Mouse (Mus musculus): ENCODE results near the gene Cfap157. TPM values are rescaled to one million over a fixed set of nuclear protein-coding genes. Genes with fewer than 3 reads are reported as not detected.

Gene Cfap157
- polyA plus RNA-seq, 1 experiment = 1.7 TPM

- Histone ChIP-seq H3K4me3 (replicated peaks; ENCODE audit: insufficient read depth, low read depth, low read length) (no peak overlapping the region), H3K4me1 (ENCODE audit: control insufficient read depth, insufficient read depth, low read length) (peaks cover 14% of the 10 kb centered on the region), H3K27ac (ENCODE audit: insufficient read depth, low read length) (no peak overlapping the region), H3K27me3 (ENCODE audit: control insufficient read depth, insufficient read depth, low read length) (no peaks in the 10 kb centered on the region)
- no peak for DNase-seq
- WGBS = 43% methylated on average over 15 of the region's 15 CpGs
- no peak for TF ChIP-seq CTCF (IDR thresholded peaks at IDR 0.05; ENCODE audit: borderline replicate concordance, insufficient read depth, low read depth, low read length)
- no peak for TF ChIP-seq POLR2A (IDR thresholded peaks at IDR 0.05; ENCODE audit: borderline replicate concordance, insufficient read depth, low read length)
Observed at GRCm38 (mm10) chr2:32744272-32744982, 39.8 kb downstream of the Cfap157 start.

GRCm38 (mm10) chr2:32742173-32742531 lies 42.1 kb downstream of the Cfap157 start:
- Histone ChIP-seq H3K4me3 (replicated peaks; ENCODE audit: insufficient read depth, low read depth, low read length) (peak overlapping the region; percentile 87), H3K27ac (ENCODE audit: insufficient read depth, low read length) (peak overlapping the region; percentile 22), H3K4me1 (ENCODE audit: control insufficient read depth, insufficient read depth, low read length) (peaks cover 14% of the 10 kb centered on the region), H3K27me3 (ENCODE audit: control insufficient read depth, insufficient read depth, low read length) (no peaks in the 10 kb centered on the region)
- WGBS = 6% methylated on average over 18 of the region's 18 CpGs
- DNase-seq = peak; percentile 93 to 95
- peak; percentile 84 for TF ChIP-seq POLR2A (IDR thresholded peaks at IDR 0.05; ENCODE audit: borderline replicate concordance, insufficient read depth, low read length)
- TF ChIP-seq CTCF (IDR thresholded peaks at IDR 0.05; ENCODE audit: borderline replicate concordance, insufficient read depth, low read depth, low read length) = no peak

GRCm38 (mm10) chr2:32741273-32742172 lies 42.7 kb downstream of the Cfap157 start:
- peak; percentile 80 to 83 for DNase-seq
- peak overlapping the region; percentile 22 for H3K27ac ChIP-seq (ENCODE audit: insufficient read depth, low read length)
- TF ChIP-seq CTCF (IDR thresholded peaks at IDR 0.05; ENCODE audit: borderline replicate concordance, insufficient read depth, low read depth, low read length) (no peak), POLR2A (IDR thresholded peaks at IDR 0.05; ENCODE audit: borderline replicate concordance, insufficient read depth, low read length) (peak; percentile 73)
- 3% methylated on average over 55 of the region's 58 CpGs for WGBS
- no peaks in the 10 kb centered on the region for H3K27me3 ChIP-seq (ENCODE audit: control insufficient read depth, insufficient read depth, low read length)
- peak overlapping the region; percentile 87 for H3K4me3 ChIP-seq (replicated peaks; ENCODE audit: insufficient read depth, low read depth, low read length)
- H3K4me1 ChIP-seq (ENCODE audit: control insufficient read depth, insufficient read depth, low read length) = peaks cover 14% of the 10 kb centered on the region

- H3K4me3 ChIP-seq (replicated peaks; ENCODE audit: insufficient read depth, low read depth, low read length) = peak within 1 kb of the TSS; percentile 87
- no peaks in the 10 kb centered on the region for H3K27me3 ChIP-seq (ENCODE audit: control insufficient read depth, insufficient read depth, low read length)
- H3K4me1 ChIP-seq (ENCODE audit: control insufficient read depth, insufficient read depth, low read length) = peaks cover 14% of the 10 kb centered on the region
- DNase-seq = no peak
- 3% methylated on average over 11 of the region's 11 CpGs for WGBS
- TF ChIP-seq POLR2A (IDR thresholded peaks at IDR 0.05; ENCODE audit: borderline replicate concordance, insufficient read depth, low read length) (no peak), CTCF (IDR thresholded peaks at IDR 0.05; ENCODE audit: borderline replicate concordance, insufficient read depth, low read depth, low read length) (no peak)
- H3K27ac ChIP-seq (ENCODE audit: insufficient read depth, low read length) = peak within 1 kb of the TSS; percentile 22
Observed at GRCm38 (mm10) chr2:32740916-32741272, 43.3 kb downstream of the Cfap157 start, which contains the start of gene 6330409D20Rik. TSS of gene 6330409D20Rik (minus strand) at chr2:32741016.

GRCm38 (mm10) chr2:32739311-32739710 lies 44.9 kb downstream of the Cfap157 start:
- H3K27me3 ChIP-seq (ENCODE audit: control insufficient read depth, insufficient read depth, low read length) = no peaks in the 10 kb centered on the region
- DNase-seq = no peak
- peaks cover 13% of the 10 kb centered on the region for H3K4me1 ChIP-seq (ENCODE audit: control insufficient read depth, insufficient read depth, low read length)
- H3K4me3 ChIP-seq (replicated peaks; ENCODE audit: insufficient read depth, low read depth, low read length) = no peak overlapping the region
- no peak overlapping the region for H3K27ac ChIP-seq (ENCODE audit: insufficient read depth, low read length)
- TF ChIP-seq CTCF (IDR thresholded peaks at IDR 0.05; ENCODE audit: borderline replicate concordance, insufficient read depth, low read depth, low read length) (no peak), POLR2A (IDR thresholded peaks at IDR 0.05; ENCODE audit: borderline replicate concordance, insufficient read depth, low read length) (no peak)
- 65% methylated on average over 4 of the region's 4 CpGs for WGBS

GRCm38 (mm10) chr2:32737008-32737407 lies 47.2 kb downstream of the Cfap157 start:
- H3K4me3 ChIP-seq (replicated peaks; ENCODE audit: insufficient read depth, low read depth, low read length) = no peak overlapping the region
- H3K27me3 ChIP-seq (ENCODE audit: control insufficient read depth, insufficient read depth, low read length) = no peaks in the 10 kb centered on the region
- 64% methylated on average over 6 of the region's 6 CpGs for WGBS
- no peak overlapping the region for H3K27ac ChIP-seq (ENCODE audit: insufficient read depth, low read length)
- no peak for DNase-seq
- TF ChIP-seq POLR2A (IDR thresholded peaks at IDR 0.05; ENCODE audit: borderline replicate concordance, insufficient read depth, low read length) = no peak
- no peak for TF ChIP-seq CTCF (IDR thresholded peaks at IDR 0.05; ENCODE audit: borderline replicate concordance, insufficient read depth, low read depth, low read length)
- no peaks in the 10 kb centered on the region for H3K4me1 ChIP-seq (ENCODE audit: control insufficient read depth, insufficient read depth, low read length)

- TF ChIP-seq POLR2A (IDR thresholded peaks at IDR 0.05; ENCODE audit: borderline replicate concordance, insufficient read depth, low read length) (no peak), CTCF (IDR thresholded peaks at IDR 0.05; ENCODE audit: borderline replicate concordance, insufficient read depth, low read depth, low read length) (no peak)
- Histone ChIP-seq H3K27me3 (ENCODE audit: control insufficient read depth, insufficient read depth, low read length) (no peaks in the 10 kb centered on the region), H3K27ac (ENCODE audit: insufficient read depth, low read length) (no peak overlapping the region), H3K4me1 (ENCODE audit: control insufficient read depth, insufficient read depth, low read length) (no peaks in the 10 kb centered on the region), H3K4me3 (replicated peaks; ENCODE audit: insufficient read depth, low read depth, low read length) (no peak overlapping the region)
- WGBS = 65% methylated on average over 3 of the region's 3 CpGs
- no peak for DNase-seq
Observed at GRCm38 (mm10) chr2:32736306-32736829, 47.9 kb downstream of the Cfap157 start.
